Mouse (Mus musculus): ENCODE data around the gene Anxa1. TPM values are rescaled to one million over a fixed set of nuclear protein-coding genes. Genes with fewer than 3 reads are reported as not detected.
A peak's percentile ranks its signal among the peaks of the same experiment; 100 is the strongest.

Anxa1 gene
- total RNA-seq (2017), result 525 and 701 TPM in 2 replicates

DNA sequence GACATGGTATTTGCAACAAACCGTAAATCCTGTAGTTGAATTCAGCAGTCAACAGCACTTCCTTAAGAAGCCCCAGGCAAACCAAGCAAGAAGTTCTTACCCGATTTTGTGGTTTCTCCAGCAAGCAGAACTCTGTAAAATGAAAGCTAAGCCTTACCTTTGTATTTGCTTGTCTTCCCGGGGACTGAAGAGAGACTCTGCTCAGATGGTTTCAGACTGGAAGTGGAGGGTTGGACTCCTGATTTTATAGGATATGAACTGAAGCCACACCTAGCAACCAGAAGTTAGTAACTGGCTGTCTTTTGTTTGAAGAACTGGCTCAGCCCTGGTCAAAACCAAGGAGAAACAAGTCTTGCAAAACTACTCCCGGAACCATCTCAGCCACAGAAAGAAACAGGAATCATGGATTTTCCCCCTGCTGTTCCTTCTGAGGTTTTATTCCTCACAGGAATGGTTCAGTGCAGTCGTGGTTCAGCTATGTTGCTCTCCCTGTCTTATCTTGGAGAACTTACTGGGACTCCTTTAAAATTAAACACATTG, at the start of gene Anxa1:
Gene Anxa1 (minus strand): TSS at position 490 of the 540 bp plus-strand sequence.
- peak; percentile 65 to 70 for ATAC-seq (replicated peaks in 1 of 2; ENCODE audit: insufficient read depth in 1 of 2, low FRiP score in 2 of 2, low TSS enrichment in 1 of 2, low read depth in 1 of 2, poor library complexity in 2 of 2, severe bottlenecking in 2 of 2)

DNA sequence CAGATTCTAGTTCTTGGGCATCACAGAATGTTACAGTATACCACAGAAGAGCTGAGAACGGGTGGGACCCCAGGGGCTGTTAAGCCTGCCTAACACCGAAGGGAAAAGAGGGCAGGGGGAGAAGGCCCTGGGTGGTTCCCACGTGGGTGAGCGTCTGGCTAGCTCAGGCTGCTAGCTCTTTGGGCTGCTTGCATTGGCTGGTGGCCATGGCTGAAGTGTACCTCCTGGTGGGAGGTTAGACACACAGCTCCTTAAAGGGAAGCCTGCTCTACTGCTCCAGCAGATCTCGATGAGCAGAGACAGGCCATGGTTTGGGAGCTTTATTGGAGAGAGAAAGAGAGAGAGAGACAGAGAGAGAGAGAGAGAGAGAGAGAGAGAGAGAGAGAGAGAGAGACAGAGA, 46.3 kb upstream of the Anxa1 start:
- no peak; a peak in 1 of 4 replicates for ATAC-seq (replicated peaks in 1 of 2; ENCODE audit: insufficient read depth in 1 of 2, low FRiP score in 2 of 2, low TSS enrichment in 1 of 2, low read depth in 1 of 2, poor library complexity in 2 of 2, severe bottlenecking in 2 of 2)

DNA sequence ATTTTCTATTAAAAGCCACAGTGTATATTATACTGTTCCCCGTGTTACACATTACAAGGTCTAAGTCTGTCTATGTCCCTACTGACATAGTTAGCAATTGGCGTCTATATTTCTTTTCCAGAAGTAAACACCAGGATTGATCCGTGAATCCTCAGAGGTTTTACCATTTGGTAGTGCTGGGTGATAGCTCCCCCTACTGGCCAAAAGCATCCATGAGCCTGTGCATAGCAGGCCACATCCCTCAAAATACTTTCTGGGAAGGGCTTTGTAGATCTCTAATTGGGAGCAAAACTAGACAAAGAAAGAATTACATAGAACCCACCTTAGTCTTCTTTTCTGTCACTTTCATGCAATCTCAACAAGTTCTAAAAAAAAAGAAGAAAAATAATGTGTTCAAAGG, 43.8 kb upstream of the Anxa1 start:
- peak; percentile 85 to 88 for ATAC-seq (replicated peaks in 1 of 2; ENCODE audit: insufficient read depth in 1 of 2, low FRiP score in 2 of 2, low TSS enrichment in 1 of 2, low read depth in 1 of 2, poor library complexity in 2 of 2, severe bottlenecking in 2 of 2)

DNA sequence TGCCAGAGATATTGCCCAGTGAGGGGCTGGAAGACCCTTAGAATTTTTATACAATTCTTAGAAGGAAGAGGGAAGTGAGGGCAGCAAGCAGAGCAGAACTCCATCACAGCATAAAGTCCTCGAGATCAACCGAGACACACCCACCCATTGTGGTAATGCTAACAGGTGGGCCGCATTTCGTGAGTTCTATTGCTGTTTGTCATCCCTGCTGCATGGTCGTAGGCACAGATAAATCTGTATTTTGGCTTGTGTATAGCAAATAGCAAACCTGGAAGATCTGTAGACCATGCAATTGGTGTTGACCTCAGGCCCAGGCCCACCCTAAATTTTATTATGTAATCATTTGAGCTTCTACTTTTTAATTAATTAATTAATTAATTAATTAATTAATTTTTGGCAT, 43.2 kb upstream of the Anxa1 start:
- ATAC-seq (replicated peaks in 1 of 2; ENCODE audit: insufficient read depth in 1 of 2, low FRiP score in 2 of 2, low TSS enrichment in 1 of 2, low read depth in 1 of 2, poor library complexity in 2 of 2, severe bottlenecking in 2 of 2), result no peak

DNA sequence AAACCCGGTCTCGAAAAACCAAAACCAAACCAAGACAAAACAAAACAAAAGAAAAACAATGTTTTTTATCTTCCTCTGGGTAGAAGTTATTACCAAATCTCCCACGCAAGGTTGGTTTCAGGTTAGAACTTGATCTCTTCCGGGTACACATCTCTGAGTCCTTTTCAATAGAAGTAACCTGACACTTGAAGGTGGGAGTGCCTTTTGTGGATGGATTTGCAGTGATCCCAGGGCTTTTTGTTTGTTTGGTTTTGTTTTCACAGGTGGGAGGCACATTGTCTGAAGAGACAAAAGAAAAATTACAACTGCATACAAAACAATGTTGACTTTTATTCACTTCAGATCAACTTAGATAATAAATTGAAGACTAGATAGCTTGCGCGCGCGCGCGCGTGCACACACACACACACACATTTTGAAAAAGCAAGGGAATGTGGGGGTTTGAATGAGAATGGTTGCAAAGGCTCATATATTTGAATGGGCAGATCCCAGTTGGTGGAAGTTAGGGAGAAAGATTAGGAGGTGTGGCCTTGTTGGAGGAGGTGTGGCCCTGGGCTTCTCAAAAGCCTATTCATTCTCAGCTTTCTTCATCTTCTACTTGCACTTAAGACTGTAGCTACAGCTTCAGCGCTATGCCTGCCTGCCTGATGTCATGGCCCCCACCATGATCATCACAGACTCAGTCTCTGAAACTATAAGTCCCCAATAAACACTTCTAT, 35.9 kb upstream of the Anxa1 start:
- no peak for ATAC-seq (replicated peaks in 1 of 2; ENCODE audit: insufficient read depth in 1 of 2, low FRiP score in 2 of 2, low TSS enrichment in 1 of 2, low read depth in 1 of 2, poor library complexity in 2 of 2, severe bottlenecking in 2 of 2)

DNA sequence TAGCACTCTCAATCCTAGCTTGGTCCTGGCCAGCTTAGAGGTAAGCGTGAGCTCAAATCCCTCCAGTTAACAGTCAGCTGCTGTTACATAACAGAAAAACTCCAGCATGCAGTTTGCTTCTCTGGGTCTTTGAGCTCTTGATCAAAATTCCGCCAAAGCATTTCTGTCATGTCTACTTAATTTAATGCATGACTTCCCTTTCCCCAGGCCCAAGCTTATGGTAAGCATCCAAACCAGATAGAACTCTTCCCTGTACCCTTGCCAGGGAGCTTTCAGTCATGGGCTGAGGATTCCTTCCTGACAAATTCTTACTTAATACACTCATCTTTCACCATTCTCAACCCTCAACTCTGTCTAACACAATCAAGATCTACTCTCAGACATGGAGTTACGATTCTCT, 20.5 kb upstream of the Anxa1 start:
- ATAC-seq (replicated peaks in 1 of 2; ENCODE audit: insufficient read depth in 1 of 2, low FRiP score in 2 of 2, low TSS enrichment in 1 of 2, low read depth in 1 of 2, poor library complexity in 2 of 2, severe bottlenecking in 2 of 2), result no peak

DNA sequence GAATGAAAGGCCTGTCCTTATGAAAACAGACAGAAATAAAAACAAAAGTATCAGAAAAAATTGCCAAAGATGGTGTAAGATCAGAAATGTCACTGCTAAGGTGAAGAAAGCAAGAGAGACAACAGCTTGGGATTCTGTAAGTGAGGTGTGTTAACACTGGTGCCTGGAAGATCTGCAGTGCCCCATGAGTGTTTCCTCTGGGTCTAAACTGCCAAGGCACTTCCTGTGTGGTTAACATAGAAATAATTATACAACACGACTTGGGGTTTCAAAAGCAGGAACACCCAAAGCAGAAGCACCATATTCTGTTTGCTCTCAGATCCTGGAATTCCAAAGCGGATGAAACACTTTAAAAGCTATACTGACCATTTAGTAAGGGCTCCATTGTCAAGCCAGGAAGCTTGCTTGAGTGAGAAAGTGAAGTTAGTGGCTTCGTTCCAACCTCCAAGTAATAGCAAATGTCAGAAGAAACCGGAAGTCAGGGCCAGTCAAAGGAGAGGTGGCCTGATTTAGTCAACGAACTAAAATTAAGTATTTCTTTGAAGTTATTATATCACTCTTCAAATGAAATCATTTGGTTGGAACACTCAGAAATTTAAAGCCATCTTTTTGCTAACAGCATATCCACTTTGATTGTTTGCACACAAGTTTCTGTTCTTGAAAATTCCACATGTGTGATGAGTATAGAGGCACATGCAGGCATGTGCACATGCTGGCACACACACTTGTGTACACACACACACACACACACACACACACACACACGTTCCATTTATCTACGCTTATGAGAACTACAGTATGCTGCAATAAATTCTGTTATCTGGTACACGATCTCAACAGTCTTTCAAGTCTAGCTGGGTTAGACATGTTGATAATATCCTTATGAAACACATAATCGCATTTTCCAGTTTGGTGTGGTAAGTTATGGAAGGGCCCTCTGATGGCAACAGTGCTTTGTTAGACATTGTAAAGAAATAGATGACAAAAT, 19.1 kb upstream of the Anxa1 start:
- peak; percentile 98 for ATAC-seq (replicated peaks in 1 of 2; ENCODE audit: insufficient read depth in 1 of 2, low FRiP score in 2 of 2, low TSS enrichment in 1 of 2, low read depth in 1 of 2, poor library complexity in 2 of 2, severe bottlenecking in 2 of 2)

DNA sequence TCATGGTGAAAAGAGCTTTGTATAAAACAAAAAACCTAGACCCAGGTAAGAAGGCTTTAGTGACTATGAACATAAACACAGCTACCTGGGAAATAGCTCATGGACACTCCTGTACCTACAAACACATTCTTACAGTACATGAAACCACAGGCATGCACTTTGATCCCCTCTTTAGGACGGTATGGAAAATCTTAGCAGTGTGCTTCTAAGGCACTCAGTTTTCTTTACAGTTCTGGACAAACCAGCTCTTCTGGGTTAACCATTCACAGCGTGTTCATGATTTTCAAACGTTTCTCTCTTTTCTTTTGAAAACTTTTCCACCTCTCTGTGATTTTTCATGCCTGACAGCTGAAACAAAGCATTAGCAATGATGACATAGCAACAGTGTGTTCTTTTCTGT, 15.7 kb upstream of the Anxa1 start:
- ATAC-seq (replicated peaks in 1 of 2; ENCODE audit: insufficient read depth in 1 of 2, low FRiP score in 2 of 2, low TSS enrichment in 1 of 2, low read depth in 1 of 2, poor library complexity in 2 of 2, severe bottlenecking in 2 of 2), result no peak

DNA sequence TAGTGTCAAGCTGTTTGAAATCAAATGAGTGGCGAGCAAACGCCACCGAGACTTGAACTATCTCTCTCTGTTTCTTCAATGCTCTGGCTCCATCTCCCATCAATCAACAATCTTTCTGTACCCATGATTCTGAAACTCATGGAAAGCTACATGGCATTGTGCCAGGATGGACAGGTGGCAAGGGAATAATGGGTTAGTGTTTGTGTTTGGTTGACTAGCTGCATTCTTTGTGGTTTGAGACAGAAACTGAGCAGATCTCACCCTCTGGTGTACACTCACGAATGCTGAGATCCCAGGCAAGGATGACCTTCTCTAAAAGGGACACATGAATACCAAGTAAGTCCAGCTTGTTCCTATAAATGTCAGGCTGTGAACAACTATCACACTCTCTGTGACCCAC, 14.3 kb upstream of the Anxa1 start:
- ATAC-seq (replicated peaks in 1 of 2; ENCODE audit: insufficient read depth in 1 of 2, low FRiP score in 2 of 2, low TSS enrichment in 1 of 2, low read depth in 1 of 2, poor library complexity in 2 of 2, severe bottlenecking in 2 of 2), result no peak

DNA sequence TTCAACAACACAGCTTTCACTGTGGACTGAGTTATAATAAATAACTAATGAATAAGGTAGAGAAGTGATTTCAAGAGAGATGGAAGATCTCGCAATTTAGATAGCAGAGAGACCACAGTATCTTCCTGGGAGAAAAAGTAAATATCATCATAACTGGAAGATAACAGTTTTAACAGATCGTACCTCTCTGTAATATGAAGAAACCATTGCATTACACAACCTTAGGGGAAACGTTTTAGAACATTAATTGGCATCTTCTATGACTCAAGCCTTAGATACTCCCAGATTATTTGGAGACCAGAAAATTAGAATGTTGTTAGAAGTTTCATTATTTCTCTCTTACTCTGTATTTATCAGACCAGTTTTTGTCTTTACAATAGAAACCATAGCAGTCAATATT, 13.0 kb upstream of the Anxa1 start:
- no peak; a peak in 1 of 4 replicates for ATAC-seq (replicated peaks in 1 of 2; ENCODE audit: insufficient read depth in 1 of 2, low FRiP score in 2 of 2, low TSS enrichment in 1 of 2, low read depth in 1 of 2, poor library complexity in 2 of 2, severe bottlenecking in 2 of 2)

DNA sequence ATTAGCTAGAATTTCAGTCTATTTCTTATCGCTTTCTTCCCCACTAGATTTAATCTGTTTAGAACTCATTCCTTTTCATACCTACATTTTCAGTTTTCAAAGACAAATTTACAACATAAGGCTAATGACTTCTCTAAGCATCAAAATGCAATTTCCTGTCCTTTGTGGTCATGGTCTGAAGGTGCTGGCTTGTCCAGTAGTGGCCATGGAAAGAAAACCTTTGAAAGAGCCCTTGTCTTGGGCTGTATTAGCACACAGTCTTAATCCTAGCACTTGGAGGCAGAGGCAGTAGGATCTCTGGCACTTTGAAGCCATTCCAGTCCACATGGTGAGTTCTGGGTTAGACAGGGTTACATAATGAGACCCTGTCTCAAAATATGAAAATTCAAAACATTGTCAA, 12.5 kb upstream of the Anxa1 start:
- ATAC-seq (replicated peaks in 1 of 2; ENCODE audit: insufficient read depth in 1 of 2, low FRiP score in 2 of 2, low TSS enrichment in 1 of 2, low read depth in 1 of 2, poor library complexity in 2 of 2, severe bottlenecking in 2 of 2), result peak in 1 of 2 experiments; percentile 36; a peak in 1 of 4 replicates

DNA sequence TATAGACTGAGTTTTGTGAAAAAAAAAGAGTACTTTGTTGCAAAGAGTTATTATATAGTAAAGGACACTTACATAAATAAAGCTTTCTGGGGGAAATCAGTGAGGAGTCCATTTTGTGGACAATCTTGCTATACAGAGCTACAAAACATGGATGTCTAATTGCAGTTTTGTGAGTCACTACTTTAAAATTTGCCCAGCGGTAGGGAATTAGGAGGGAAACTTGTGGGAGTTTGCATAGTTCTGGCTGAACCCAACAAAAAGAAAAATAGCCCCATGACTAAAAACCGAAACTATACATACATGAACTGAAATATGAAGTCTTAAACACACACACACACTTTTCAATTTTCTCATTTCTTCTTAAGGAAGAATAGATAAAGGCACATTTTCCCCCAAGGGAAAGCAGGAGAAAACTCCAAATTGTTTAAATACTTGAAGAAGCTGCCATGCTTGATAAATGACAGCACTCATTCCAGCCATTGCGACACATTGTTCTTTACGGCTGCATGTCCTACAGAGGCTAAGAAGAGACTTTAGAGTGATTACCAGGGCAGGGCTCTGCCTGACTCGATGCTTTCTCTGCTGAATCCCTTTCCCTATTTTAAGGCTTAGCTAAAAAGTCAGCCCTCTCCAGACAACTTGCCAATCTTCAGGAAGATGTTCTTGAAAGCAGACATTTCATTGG, 11.9 kb upstream of the Anxa1 start:
- no peak for ATAC-seq (replicated peaks in 1 of 2; ENCODE audit: insufficient read depth in 1 of 2, low FRiP score in 2 of 2, low TSS enrichment in 1 of 2, low read depth in 1 of 2, poor library complexity in 2 of 2, severe bottlenecking in 2 of 2)

DNA sequence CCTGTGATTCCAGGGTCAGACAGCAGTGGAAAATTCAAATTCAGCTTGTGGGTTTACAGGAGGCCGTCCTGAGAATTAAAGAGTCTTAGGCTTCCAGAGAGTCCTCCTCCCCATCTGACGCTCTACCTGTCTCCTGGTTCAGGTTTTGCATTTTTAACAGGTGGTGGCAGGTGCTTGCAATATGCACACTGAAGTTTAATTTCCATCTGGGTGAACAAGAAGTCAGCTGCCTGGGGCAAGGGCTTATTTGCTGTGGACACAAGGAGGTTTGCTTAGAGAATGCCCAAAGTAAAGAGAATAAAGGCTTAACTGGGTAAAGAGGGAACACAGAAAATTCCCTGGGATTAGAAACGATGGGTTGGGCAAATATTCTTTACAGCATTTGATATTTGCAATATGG, 11.2 kb upstream of the Anxa1 start:
- ATAC-seq (replicated peaks in 1 of 2; ENCODE audit: insufficient read depth in 1 of 2, low FRiP score in 2 of 2, low TSS enrichment in 1 of 2, low read depth in 1 of 2, poor library complexity in 2 of 2, severe bottlenecking in 2 of 2), result no peak

DNA sequence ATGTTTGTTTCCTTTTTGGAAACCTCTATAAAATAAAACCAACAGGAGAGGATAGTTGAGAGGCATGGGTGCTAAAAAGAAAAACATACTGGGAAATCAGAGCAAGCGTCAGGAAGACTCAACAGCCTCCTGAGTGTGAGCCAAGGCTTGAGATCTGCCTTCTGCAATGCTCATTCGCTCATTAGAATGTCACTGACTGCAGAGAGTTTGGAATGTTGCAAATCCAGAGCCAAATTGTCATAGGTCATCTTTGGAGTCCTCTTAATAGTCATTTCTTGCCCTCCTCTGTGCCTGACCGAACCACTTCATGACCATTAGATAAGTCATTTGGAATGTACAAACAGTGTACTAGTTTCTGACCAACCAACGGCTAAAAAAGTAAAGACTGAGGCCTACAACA, 8.4 kb upstream of the Anxa1 start:
- no peak for ATAC-seq (replicated peaks in 1 of 2; ENCODE audit: insufficient read depth in 1 of 2, low FRiP score in 2 of 2, low TSS enrichment in 1 of 2, low read depth in 1 of 2, poor library complexity in 2 of 2, severe bottlenecking in 2 of 2)

DNA sequence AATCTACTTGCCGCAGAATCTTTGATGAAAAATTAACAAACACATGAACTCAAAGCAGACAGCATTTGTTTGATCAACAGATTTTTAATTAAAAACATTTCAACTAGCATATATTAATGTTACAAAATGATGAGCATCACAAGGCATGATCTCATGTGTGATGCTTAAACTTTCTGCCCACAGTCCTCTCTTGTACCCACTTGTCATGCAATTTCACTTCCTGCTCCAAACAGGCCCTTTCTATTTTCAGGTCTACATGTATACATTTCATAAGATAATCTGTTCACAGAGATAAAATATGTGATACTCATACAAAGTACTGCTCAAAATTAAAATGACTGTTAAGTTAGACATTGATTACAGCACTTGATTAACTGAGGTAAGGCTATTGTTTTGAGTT, 6.3 kb upstream of the Anxa1 start:
- no peak for ATAC-seq (replicated peaks in 1 of 2; ENCODE audit: insufficient read depth in 1 of 2, low FRiP score in 2 of 2, low TSS enrichment in 1 of 2, low read depth in 1 of 2, poor library complexity in 2 of 2, severe bottlenecking in 2 of 2)

DNA sequence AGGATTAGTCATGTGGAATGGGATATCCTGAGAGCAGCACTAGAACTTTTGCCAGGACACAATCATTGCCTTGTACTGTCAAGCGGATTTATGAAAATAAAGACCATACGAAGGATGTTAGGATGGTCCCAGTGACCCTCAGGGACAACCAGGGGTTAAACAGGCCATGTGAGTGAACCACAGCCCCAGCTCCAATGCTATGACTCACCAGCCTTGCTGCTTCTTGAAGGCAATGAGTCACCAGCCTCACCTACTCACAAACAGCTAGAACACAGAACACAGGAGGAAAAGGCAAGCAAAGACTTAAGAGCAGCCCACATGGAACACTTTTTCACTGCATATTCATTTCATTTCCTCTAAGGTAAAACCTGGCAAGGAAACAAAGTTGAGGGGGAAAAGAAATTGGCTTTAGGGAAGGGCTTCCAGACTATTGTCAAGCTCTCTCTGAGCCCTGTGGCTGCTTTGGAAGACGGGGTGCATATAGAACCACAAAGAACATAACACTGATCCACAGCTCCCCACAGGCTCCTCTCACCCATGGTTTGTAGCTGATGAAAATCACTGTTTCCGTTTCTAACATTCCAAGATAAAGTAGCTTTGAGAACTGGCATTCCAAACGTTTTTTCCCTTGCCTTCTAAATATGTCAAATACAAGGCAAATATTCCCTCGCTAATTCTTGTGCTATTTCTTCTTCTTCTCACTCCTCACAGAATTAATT, 3.0 kb upstream of the Anxa1 start:
- no peak for ATAC-seq (replicated peaks in 1 of 2; ENCODE audit: insufficient read depth in 1 of 2, low FRiP score in 2 of 2, low TSS enrichment in 1 of 2, low read depth in 1 of 2, poor library complexity in 2 of 2, severe bottlenecking in 2 of 2)

DNA sequence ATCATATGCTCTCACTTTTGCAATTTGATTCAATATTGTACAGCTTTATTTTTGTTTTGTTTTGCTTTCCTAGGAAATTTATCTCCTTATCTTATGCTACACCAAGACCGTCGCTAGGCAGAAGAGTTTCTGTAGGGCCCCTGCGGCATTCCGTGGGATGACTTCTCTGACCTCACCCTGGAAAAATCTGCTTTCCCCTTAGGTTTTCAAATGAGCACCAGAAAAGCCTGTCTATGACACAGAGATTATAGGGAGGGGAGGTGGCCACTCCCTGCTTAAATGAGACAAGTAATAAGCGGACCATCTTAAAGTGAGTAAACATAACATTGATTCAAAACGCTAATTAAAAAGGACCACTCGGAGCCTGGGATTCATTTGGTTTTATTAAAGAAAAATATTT, 1.0 kb downstream of the Anxa1 start:
- peak in 1 of 2 experiments; percentile 3; a peak in 1 of 4 replicates for ATAC-seq (replicated peaks in 1 of 2; ENCODE audit: insufficient read depth in 1 of 2, low FRiP score in 2 of 2, low TSS enrichment in 1 of 2, low read depth in 1 of 2, poor library complexity in 2 of 2, severe bottlenecking in 2 of 2)

Data from hematopoietic stem cell, adult 5-6 weeks (primary cell).